Mouse (Mus musculus) kidney, postnatal 0 days (tissue): Measurements from ENCODE around the gene Dnah6. TPM values are rescaled to one million over a fixed set of nuclear protein-coding genes. Genes with fewer than 3 reads are reported as not detected.

Experiments
- ATAC-seq: fragments of 200-750 bp; cut with Nextera tagmentation; replicated peaks from 2 replicates; pipeline ENCODE4 v1.8.0; 2017; ENCODE audit warnings: low read depth, moderate number of reproducible peaks, moderate TSS enrichment, moderate library complexity; ENCODE audit not compliant: low FRiP score
- DNase-seq: peaks from one replicate; pipeline ENCODE4 v3.0.0-alpha.2; 2016; ENCODE audit warnings: low spot score
- H3K27ac ChIP-seq: fragments of 300-500 bp; sonication (generic); 2 replicates; pipeline ENCODE4 v1.5.1; 2014; ENCODE audit warnings: mild to moderate bottlenecking
- H3K27me3 ChIP-seq: fragments of 300-500 bp; sonication (generic); 2 replicates; pipeline ENCODE4 v1.6.1; 2014; ENCODE audit warnings: low read length, mixed read lengths; ENCODE audit not compliant: insufficient read depth
- H3K36me3 ChIP-seq: fragments of 300-500 bp; sonication (generic); 2 replicates; pipeline ENCODE4 v1.6.1; 2014; ENCODE audit warnings: low read length, mixed read lengths; ENCODE audit not compliant: insufficient read depth
- H3K4me1 ChIP-seq: fragments of 300-500 bp; sonication (generic); replicated peaks from 2 replicates; pipeline ENCODE4 v1.6.1; 2014; ENCODE audit warnings: antibody characterized with exemption, low read length, mixed read lengths; ENCODE audit not compliant: insufficient read depth
- H3K4me2 ChIP-seq: fragments of 300-500 bp; sonication (generic); 2 replicates; pipeline ENCODE4 v1.6.1; 2014; ENCODE audit warnings: mild to moderate bottlenecking, low read length, moderate library complexity, mixed read lengths
- H3K4me3 ChIP-seq: fragments of 300-500 bp; sonication (generic); replicated peaks from 2 replicates; pipeline ENCODE4 v1.5.1; 2014; ENCODE audit warnings: low read depth, low read length
- H3K9ac ChIP-seq: fragments of 300-500 bp; sonication (generic); 2 replicates; pipeline ENCODE4 v1.6.1; 2014; ENCODE audit warnings: low read depth, low read length
- H3K9me3 ChIP-seq: fragments of 300-500 bp; sonication (generic); replicated peaks from 2 replicates; pipeline ENCODE4 v1.6.1; 2016; ENCODE audit warnings: low read length, inconsistent platforms, mixed read lengths
- CTCF ChIP-seq: IDR thresholded peaks from 2 replicates; pipeline ENCODE4 v1.5.1; 2016; ENCODE audit warnings: antibody characterized with exemption, low read depth, mild to moderate bottlenecking, moderate library complexity
- WGBS: fragments of 180-500 bp; shearing (Covaris S2); extraction: QIAGEN DNeasy Blood & Tissue Kit; methylation state at CpG from one replicate; pipeline ENCODE4 v1.1.7; 2014; 5-methylcytosine and 5-hydroxymethylcytosine counted together
- polyA plus RNA-seq: library from polyadenylated mRNA; unstranded; fragments of >200 nt; fragmentation: Nextera tagmentation; extraction: Ambion mirVana; gene quantifications from 2 replicates; pipeline ENCODE4 v1.2.1, GENCODE M21; 2015

Gene Dnah6
- polyA plus RNA-seq, 1 experiment from 2014 or later, result 0.09 TPM

DNA sequence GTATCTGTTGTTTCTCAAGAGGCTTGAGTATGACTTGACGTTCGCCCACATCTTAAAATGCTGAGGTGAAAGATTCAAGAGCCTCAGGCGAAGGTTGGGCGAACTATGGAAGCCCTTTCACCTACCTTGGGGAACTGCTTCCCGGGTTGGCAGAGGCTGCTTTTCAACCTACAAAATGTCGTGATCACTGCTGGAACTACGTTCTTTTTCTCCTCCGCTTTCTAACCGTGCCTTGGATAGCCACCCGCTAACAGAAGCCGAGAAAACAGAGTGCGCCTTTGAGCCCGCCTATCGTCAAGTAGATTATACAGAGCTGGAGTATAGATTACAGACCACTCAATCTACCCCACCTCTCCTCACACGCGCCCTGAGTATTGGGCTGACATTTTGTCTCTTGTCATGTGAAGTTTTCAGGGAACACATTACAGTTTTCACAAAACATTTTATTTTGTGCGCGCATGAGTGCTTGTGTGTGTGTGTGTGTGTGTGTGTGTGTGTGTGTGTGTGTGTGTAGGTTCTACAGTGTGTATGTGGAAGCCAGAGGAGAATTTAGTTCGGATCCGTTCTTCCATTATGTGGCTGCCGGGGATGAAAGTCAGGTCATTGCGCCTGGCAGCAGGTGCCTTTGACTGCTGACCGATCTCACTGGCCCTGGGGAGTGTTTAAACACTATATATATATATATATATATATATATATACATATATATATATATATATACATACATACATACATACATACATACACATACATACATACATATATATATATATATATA, 696 bp upstream of the Dnah6 start:
- no peaks in the 10 kb centered on the region for H3K27me3 ChIP-seq
- no peak for TF ChIP-seq CTCF
- peak overlapping the region; percentile 35 for H3K4me3 ChIP-seq
- H3K27ac ChIP-seq, result peak overlapping the region; percentile 88
- H3K4me1 ChIP-seq, result peaks cover 3% of the 10 kb centered on the region; the same call in 1 of the 2 replicates
- DNase-seq, result peak; percentile 58
- WGBS, result 12% methylated on average over 23 of the region's 23 CpGs
- no peaks in the 10 kb centered on the region for H3K36me3 ChIP-seq
- peak overlapping the region; percentile 54; the same call in 1 of the 2 replicates for H3K9ac ChIP-seq
- no peaks in the 10 kb centered on the region for H3K9me3 ChIP-seq
- ATAC-seq, result peak; percentile 43
- H3K4me2 ChIP-seq, result peak overlapping the region; percentile 69

DNA sequence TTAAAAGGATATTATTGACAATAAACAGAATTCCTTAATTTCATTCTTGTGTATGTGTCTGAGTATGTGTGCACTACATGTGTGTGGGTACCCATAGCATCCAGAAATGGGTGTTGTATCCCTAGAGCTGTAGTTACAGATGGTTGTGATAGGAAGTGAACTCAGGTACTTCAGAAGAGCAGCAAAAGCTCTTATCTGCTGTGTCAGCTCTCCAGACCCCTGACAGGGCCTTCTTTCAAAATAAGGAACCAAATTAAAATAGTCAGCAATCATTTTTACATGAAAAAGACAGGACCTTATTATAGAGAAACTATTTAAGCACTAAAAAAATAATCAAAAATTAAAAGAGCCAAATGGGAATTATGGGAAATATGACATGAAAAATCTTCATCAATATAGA, 9.8 kb downstream of the Dnah6 start:
- no peak for ATAC-seq
- Histone ChIP-seq H3K4me3 (no peak overlapping the region), H3K36me3 (no peaks in the 10 kb centered on the region), H3K4me2 (no peak overlapping the region), H3K9me3 (no peaks in the 10 kb centered on the region), H3K9ac (no peak overlapping the region), H3K27ac (no peak overlapping the region), H3K4me1 (no peaks in the 10 kb centered on the region), H3K27me3 (no peaks in the 10 kb centered on the region)
- TF ChIP-seq CTCF, result no peak
- no peak for DNase-seq

DNA sequence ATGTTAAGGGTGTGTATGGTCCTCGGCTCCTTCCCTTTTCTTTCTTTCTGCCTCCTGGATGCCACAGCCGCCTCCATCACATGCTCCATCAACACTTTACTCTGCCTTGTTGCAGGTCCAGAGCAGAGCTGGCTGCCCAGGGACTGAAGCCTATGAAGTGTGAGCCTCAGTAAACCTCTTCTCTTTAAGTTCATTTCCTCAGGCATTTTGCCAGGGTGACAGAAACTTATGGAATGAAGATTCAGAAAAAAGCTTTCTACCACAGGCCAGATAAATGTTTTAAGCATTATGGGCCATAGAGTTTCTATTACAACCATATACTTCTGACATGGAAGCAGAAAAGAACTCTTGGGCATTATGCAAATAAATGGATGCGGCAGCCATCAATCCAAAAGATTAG, 10.4 kb downstream of the Dnah6 start:
- H3K9me3 ChIP-seq, result no peaks in the 10 kb centered on the region
- H3K4me2 ChIP-seq, result no peak overlapping the region
- WGBS, result 89% methylated on average over 3 of the region's 3 CpGs
- TF ChIP-seq CTCF, result no peak
- H3K9ac ChIP-seq, result no peak overlapping the region
- no peak overlapping the region for H3K4me3 ChIP-seq
- DNase-seq (no peak), ATAC-seq (no peak)
- H3K27ac ChIP-seq, result no peak overlapping the region
- H3K36me3 ChIP-seq, result no peaks in the 10 kb centered on the region
- H3K4me1 ChIP-seq, result no peaks in the 10 kb centered on the region
- no peaks in the 10 kb centered on the region for H3K27me3 ChIP-seq

DNA sequence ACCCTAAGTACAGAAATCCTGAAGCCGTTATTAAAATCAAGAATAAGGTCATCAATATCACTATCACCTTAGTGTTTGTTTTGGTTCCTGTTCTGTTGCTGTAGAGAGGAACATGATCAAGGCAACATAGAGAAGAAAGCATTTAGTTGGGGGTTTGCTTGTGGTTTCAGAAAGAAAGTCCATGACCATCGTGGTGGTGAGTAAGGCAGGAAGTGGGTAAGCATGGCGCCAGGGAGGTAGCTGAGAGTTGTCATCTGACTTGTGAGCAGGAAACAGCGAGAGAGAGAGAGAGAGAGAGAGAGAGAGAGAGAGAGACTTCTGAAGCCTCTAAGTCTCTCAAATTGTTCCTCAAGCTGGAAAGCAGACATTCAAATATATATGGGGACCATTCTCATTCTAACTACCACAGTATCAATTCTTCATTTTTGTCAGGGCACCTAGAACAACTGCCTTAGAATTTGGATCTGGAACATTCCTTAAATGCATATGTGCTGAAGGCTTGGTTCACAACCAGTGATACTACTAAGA, 10.9 kb downstream of the Dnah6 start:
- Histone ChIP-seq H3K4me2 (no peak overlapping the region), H3K36me3 (no peaks in the 10 kb centered on the region), H3K9ac (no peak overlapping the region), H3K27ac (no peak overlapping the region), H3K4me3 (no peak overlapping the region), H3K9me3 (no peaks in the 10 kb centered on the region), H3K27me3 (no peaks in the 10 kb centered on the region), H3K4me1 (no peaks in the 10 kb centered on the region)
- ATAC-seq (no peak), DNase-seq (no peak)
- WGBS, result 72% methylated on average over 4 of the region's 4 CpGs
- no peak for TF ChIP-seq CTCF

DNA sequence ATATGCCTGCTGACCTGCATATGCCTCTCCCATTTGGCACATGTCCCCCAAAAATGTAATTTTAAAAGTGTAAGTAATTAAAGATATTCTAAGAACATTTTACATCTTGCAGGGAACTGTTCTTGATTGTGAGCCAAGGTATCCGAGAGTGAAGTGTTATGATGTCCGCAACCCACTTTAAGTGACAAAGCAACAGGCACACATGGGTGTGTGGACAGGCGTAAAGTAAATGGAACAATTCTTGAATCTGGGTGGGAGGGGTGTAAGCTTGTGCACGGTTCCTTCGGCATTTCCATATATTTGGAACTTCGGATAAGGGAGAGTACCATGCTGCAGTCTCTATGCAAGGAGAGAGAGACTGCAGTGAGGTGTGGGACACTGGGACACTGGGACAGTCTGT, 11.9 kb downstream of the Dnah6 start:
- ATAC-seq, result no peak
- no peaks in the 10 kb centered on the region for H3K4me1 ChIP-seq
- 91% methylated on average over 6 of the region's 6 CpGs for WGBS
- no peaks in the 10 kb centered on the region for H3K36me3 ChIP-seq
- no peak overlapping the region for H3K27ac ChIP-seq
- H3K4me2 ChIP-seq, result no peak overlapping the region
- H3K27me3 ChIP-seq, result no peaks in the 10 kb centered on the region
- H3K9ac ChIP-seq, result no peak overlapping the region
- no peak for DNase-seq
- H3K9me3 ChIP-seq, result no peaks in the 10 kb centered on the region
- TF ChIP-seq CTCF, result no peak
- H3K4me3 ChIP-seq, result no peak overlapping the region

DNA sequence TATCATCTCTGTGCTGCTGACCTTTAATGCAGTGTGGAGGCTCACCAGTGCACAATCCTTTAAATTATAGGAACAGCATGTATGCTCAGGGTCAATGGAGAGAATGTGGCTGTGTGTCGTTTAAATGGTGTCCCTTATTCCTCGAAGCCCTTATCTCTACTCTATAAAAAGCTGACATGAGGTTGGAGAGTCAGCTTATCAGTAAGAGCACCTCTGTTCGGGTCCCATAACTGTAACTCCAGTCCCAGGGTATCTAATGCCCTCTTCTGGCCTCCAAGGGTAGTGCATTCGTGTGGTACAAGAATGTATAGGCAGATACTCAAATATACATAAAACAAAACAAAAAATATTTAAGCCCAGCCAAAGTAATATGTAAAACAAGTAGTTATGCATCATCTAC, 16.5 kb downstream of the Dnah6 start:
- DNase-seq, result no peak
- Histone ChIP-seq H3K36me3 (no peaks in the 10 kb centered on the region), H3K27me3 (no peaks in the 10 kb centered on the region), H3K9me3 (no peaks in the 10 kb centered on the region), H3K4me2 (no peak overlapping the region), H3K27ac (no peak overlapping the region), H3K4me3 (no peak overlapping the region), H3K9ac (no peak overlapping the region), H3K4me1 (no peaks in the 10 kb centered on the region)
- TF ChIP-seq CTCF, result peak; percentile 36; the same call in 1 of the 2 replicates
- WGBS, result 81% methylated on average over 4 of the region's 4 CpGs
- no peak for ATAC-seq
